11 mouse cellular contexts compared by ENCODE assay signal in genomic region chr3:109361882-109362281, GRCm38 (mm10). TPM values are rescaled to one million over a fixed set of nuclear protein-coding genes. Genes with fewer than 3 reads are reported as not detected.
DNase-seq lines count a peak whose midpoint lies in the region; ATAC-seq lines count a peak whose summit lies in the region.
"Had no signal": no experiment of that assay in that cellular context is flagged by ENCODE, and none has a peak within 500 bp of the region (broad histone marks: within the 10 kb centered on the region; RNA-seq: fewer than 3 reads in every experiment).

No protein-coding gene starts in this region.

- WGBS in macrophage (ENCODE audit: missing documents) = 9% methylated on average over 5 of the region's 5 CpGs

- peaks cover 100% of the 10 kb centered on the region for H3K79me2 ChIP-seq in macrophage (ENCODE audit: inconsistent target)

- H3K4me3 ChIP-seq in macrophage (ENCODE audit: inconsistent target) = no peak overlapping the region
- H3K4me3 ChIP-seq: gastrocnemius, adult 2 months; neural tube, embryonic 12.5 days had no signal

- no peak for ATAC-seq in erythroid progenitor cell, adult 5-6 weeks (replicated peaks; ENCODE audit: low FRiP score, poor library complexity, severe bottlenecking)

- peak; percentile 3 for DNase-seq in ovary, postnatal 36 days (ENCODE audit: low spot score)
- DNase-seq in ovary, adult 18-20 months (ENCODE audit: low spot score) = no peak
- peak; percentile 24 to 58 for DNase-seq in kidney, postnatal 25 days
- no peak for DNase-seq in layer of hippocampus, adult 8-10 months (ENCODE audit: low spot score in 2 of 2)
- DNase-seq in testis, postnatal 14 days (ENCODE audit: low spot score) = no peak
- DNase-seq in cerebellum, adult 18-20 months = no peak
- DNase-seq: gastrocnemius, adult 2 months had no signal

- peak overlapping the region; percentile 79 for H3K27ac ChIP-seq in macrophage
- H3K27ac ChIP-seq: gastrocnemius, adult 2 months; neural tube, embryonic 12.5 days; stomach, postnatal 0 days had no signal

- no peaks in the 10 kb centered on the region for H3K36me3 ChIP-seq in macrophage (ENCODE audit: inconsistent target)
- H3K36me3 ChIP-seq: neural tube, embryonic 12.5 days had no signal

RNA-seq across cellular contexts. Expression of gene Vav3, which starts 21.4 kb away (rescaled TPM):
- 1,000 to 10,000 TPM in 2 of 26 experiments, 100 to 1,000 TPM in 24; 175 to 1,650 (median 328) TPM for total RNA-seq in macrophage (2018; cell fraction: chromatin; rRNA removed)
- total RNA-seq in macrophage (2018; cell fraction: cytosol; rRNA removed) = 10 to 100 TPM; 25.5 to 67.9 (median 42.1) TPM
- 1,000 to 10,000 TPM in 1 of 26 experiments, 100 to 1,000 TPM in 12, 10 to 100 TPM in 13; 66.0 to 1,087 (median 131) TPM for total RNA-seq in macrophage (2018; cell fraction: nucleus; rRNA removed)
- polyA plus RNA-seq in macrophage (2018) = 29.8 to 56.3 TPM (median 48.5 TPM) in 3 replicates
- 10 to 100 TPM; 12.2 to 18.1 (median 14.8) TPM for total RNA-seq in layer of hippocampus, adult 8-10 months (2022)
- 1.8 and 18.9 TPM in 2 replicates for total RNA-seq in erythroid progenitor cell, adult 5-6 weeks (2015; ENCODE audit: low replicate concordance)
- 4.4 and 5.9 TPM in 2 replicates for total RNA-seq in erythroid progenitor cell, adult 5-6 weeks (2017; ENCODE audit: low replicate concordance)

Comparison
In these comparisons a context has a peak if more than half of its experiments do, and no peak if none do; other contexts are left out.
1. DNase-seq: peak in ovary, postnatal 36 days (single experiment) and kidney, postnatal 25 days (2 of 2); none in ovary, adult 18-20 months (single experiment), layer of hippocampus, adult 8-10 months (0 of 2), testis, postnatal 14 days (single experiment) and cerebellum, adult 18-20 months (0 of 2).